Mouse (Mus musculus): ENCODE measurements around the gene Olfr666. TPM values are rescaled to one million over a fixed set of nuclear protein-coding genes. Genes with fewer than 3 reads are reported as not detected.

Gene Olfr666
- not detected in 2 replicates for polyA plus RNA-seq (2012)

DNA sequence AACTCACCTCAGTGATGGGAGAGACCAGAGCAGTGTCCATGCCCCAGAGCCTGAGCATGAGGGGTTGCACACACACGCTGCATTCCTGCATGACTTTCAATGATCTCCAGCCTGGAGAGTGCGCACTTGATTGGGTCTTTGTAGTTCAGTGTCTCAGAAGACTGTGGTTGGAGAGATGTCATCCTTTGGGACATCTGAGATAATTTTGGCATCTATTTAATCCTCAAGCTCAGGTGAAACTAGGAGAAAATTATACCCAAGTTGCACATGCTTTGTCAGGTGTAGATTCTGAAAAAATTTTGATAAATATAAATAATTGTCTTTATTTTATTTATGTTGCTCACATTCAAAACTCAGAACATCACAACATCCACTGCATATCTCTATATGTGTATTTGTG, at the start of gene Olfr666:
Gene Olfr666 (minus strand): TSS at position 101 of the 400 bp plus-strand sequence.

DNA sequence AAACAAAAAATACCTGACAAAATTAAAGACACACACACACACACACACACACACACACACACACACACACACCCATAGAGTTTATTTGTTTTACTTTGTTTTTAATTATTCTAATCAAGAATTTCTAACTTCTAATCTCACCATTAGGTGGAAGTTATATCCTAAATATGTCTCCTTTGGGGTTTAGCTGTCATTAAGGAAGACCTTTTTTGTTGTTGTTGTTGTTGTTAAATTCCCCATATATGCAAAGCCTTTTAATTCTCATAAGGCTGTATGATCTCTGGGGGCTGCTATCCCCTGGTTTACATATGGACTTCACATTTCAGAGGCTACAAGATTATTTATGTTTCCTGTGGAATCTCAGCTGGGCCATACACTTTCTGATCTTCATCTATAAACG, 38.2 kb upstream of the Olfr666 start, which contains the start of gene Olfr669:
Gene Olfr669 (plus strand): TSS at position 301 of the 400 bp plus-strand sequence.

DNA sequence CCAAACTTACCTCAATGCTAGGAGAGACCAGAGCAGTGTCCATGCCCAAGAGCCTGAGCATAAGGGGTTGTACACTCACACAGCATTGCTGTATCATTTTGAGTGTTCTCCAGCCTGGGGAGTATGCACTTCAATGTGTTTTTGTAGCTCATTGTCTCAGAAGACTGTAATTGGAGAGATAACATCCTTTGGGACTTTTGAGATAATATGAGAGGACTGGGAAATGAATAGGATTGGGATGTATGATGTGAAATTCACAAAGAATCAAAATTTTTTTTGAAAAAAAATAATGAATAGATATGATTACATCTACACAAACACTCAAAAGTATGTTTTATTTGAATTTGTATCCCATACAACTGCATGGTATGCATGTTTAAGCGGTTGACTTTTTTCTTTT, 32.2 kb upstream of the Olfr666 start, which contains the start of gene Olfr668:
Gene Olfr668 (minus strand): TSS at position 101 of the 400 bp plus-strand sequence.

DNA sequence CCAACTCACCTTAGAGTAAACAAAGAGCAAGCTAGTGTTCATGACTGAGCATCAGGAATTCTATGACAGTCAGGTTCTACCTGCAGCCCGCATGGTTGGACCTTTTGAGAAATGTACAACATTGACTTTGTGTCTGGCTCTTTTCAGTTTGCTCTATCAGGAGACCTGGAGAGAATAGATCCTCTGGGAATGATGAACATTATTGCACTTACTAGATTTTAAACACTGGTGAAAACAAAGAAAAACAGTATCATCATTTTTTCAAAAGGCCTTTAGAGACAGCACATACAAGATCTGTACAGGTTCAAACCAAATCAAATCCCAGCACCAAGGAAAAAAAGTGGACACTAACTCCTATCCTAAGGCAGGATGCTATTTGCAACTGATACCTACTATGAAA, 25.6 kb upstream of the Olfr666 start, which contains the start of gene Olfr667:
Gene Olfr667 (minus strand): TSS at position 101 of the 400 bp plus-strand sequence.

DNA sequence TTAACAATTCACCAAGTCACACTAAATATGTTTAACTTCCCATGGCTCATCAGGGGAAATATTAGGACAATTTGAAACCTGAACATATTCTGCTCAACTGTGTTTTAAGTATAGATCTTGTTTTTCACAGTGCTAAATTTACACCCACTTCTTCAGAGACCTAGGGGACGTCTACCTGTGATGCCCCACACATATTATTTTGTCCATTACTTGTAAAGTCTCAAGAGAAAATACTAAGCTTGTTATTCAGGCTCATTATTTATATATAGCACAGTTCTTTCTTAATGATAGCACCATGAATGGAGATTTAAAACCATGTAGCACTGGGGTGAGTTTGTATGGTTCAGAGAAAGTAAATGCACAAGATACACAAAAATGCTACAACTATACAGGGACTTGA, 18.0 kb downstream of the Olfr666 start, which contains the start of gene Olfr665:
Gene Olfr665 (plus strand): TSS at position 301 of the 400 bp plus-strand sequence.

DNA sequence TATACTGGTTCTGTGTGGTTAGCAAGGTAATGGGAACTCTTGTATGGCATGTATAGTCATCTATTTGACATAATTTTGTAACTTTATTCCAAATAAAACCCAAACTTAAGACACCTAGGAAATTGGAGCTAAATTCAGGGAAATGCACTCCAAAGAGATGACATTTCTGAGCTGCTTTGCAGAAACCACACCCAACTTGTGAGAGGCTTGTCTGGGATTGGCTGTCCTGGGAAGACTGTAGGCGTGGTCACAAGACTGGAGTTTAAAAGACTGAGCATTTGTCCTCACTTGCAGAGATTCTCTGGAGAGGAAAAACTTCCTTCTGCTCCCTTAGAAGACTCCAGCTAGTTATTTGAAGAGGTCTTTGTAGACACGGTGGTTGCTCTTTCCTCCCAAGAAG, 39.0 kb downstream of the Olfr666 start, which contains the start of gene Usp17la:
Gene Usp17la (plus strand): TSS at position 301 of the 400 bp plus-strand sequence.

DNA sequence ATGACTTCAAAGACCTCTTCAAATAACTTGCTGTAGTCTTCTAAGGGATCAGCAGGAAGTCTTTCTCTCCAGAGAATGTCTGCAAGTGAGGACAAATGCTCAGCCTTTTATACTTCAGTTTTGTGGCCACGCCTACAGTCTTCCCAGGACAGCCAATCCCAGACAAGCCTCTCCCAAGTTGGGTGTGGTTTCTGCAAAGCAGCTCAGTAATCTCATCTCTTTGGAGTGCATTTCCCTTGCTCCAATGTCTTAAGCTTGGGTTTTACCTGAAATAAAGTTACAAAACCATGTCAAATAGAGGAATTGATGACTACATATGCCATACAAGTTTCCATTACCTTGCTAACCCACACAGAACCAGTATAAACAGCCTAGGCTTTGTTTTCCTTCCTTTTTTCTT, 53.2 kb downstream of the Olfr666 start, which contains the start of gene Usp17lb:
Gene Usp17lb (minus strand): TSS at position 101 of the 400 bp plus-strand sequence.

Other genes with a start within 250 kb of the Olfr666 start
- gene Olfr658, start 248.6 kb downstream of the Olfr666 start, polyA plus RNA-seq (2012), result not detected in 2 replicates
- 0.01 TPM in 1 of 2 replicates, not detected in the other for gene Olfr659, start 229.2 kb downstream of the Olfr666 start, polyA plus RNA-seq (2012)
- gene Olfr661, start 209.5 kb downstream of the Olfr666 start, polyA plus RNA-seq (2012), result not detected in 2 replicates
- gene Usp17le, start 118.5 kb downstream of the Olfr666 start, polyA plus RNA-seq (2012), result not detected in 2 replicates
- not detected in 2 replicates for gene Usp17lb, start 53.3 kb downstream of the Olfr666 start, polyA plus RNA-seq (2012)
- gene Usp17la, start 38.9 kb downstream of the Olfr666 start, polyA plus RNA-seq (2012), result 0.03 and 0.09 TPM in 2 replicates
- not detected in 2 replicates for gene Olfr665, start 17.9 kb downstream of the Olfr666 start, polyA plus RNA-seq (2012)
- not detected in 2 replicates for gene Olfr667, start 25.5 kb upstream of the Olfr666 start, polyA plus RNA-seq (2012)
- not detected in 2 replicates for gene Olfr668, start 32.1 kb upstream of the Olfr666 start, polyA plus RNA-seq (2012)
- not detected in 2 replicates for gene Olfr669, start 38.3 kb upstream of the Olfr666 start, polyA plus RNA-seq (2012)
- gene Olfr670, start 66.7 kb upstream of the Olfr666 start, polyA plus RNA-seq (2012), result not detected in 2 replicates
- gene Olfr671, start 83.2 kb upstream of the Olfr666 start, polyA plus RNA-seq (2012), result 0.02 TPM in 1 of 2 replicates, not detected in the other
- not detected in 2 replicates for gene Olfr672, start 106.1 kb upstream of the Olfr666 start, polyA plus RNA-seq (2012)
- gene Olfr675, start 132.5 kb upstream of the Olfr666 start, polyA plus RNA-seq (2012), result not detected in 2 replicates
- not detected in 2 replicates for gene Olfr676, start 136.7 kb upstream of the Olfr666 start, polyA plus RNA-seq (2012)
- not detected in 2 replicates for gene Olfr677, start 155.4 kb upstream of the Olfr666 start, polyA plus RNA-seq (2012)
- not detected in 2 replicates for gene Olfr678, start 168.5 kb upstream of the Olfr666 start, polyA plus RNA-seq (2012)
- not detected in 2 replicates for gene Olfr679, start 185.3 kb upstream of the Olfr666 start, polyA plus RNA-seq (2012)
- not detected in 2 replicates for gene Olfr680-ps1, start 196.9 kb upstream of the Olfr666 start, polyA plus RNA-seq (2012)
- gene Olfr681, start 220.9 kb upstream of the Olfr666 start, polyA plus RNA-seq (2012), result not detected in 2 replicates

Data from megakaryocyte-erythroid progenitor cell, adult 5 weeks (primary cell).